Mouse (Mus musculus) midbrain, embryonic 10.5 days (tissue): ENCODE results near the gene Hip1. TPM values are rescaled to one million over a fixed set of nuclear protein-coding genes. Genes with fewer than 3 reads are reported as not detected.
A peak's percentile ranks its signal among the peaks of the same experiment; 100 is the strongest.
"Not testable (repeated sequence)": the region's sequence is repeated elsewhere in the genome, so short reads cannot be mapped to it uniquely, and the experiment has no call there.

Source experiments
- DNase-seq: peaks from one replicate; pipeline ENCODE4 v3.0.0-alpha.2; 2017; ENCODE audit warnings: low spot score
- H3K27ac ChIP-seq: fragments of 300-500 bp; sonication (generic); replicated peaks from 2 replicates; pipeline ENCODE4 v1.5.1; 2016; ENCODE audit warnings: mild to moderate bottlenecking
- H3K27me3 ChIP-seq: fragments of 300-500 bp; sonication (generic); 2 replicates; pipeline ENCODE4 v1.6.1; 2016; ENCODE audit warnings: low read depth, mild to moderate bottlenecking; ENCODE audit not compliant: poor library complexity, severe bottlenecking
- H3K36me3 ChIP-seq: fragments of 300-500 bp; sonication (generic); 2 replicates; pipeline ENCODE4 v1.6.1; 2016; ENCODE audit warnings: mild to moderate bottlenecking, moderate library complexity
- H3K4me1 ChIP-seq: fragments of 300-500 bp; sonication (generic); 2 replicates; pipeline ENCODE4 v1.6.1; 2016
- H3K4me3 ChIP-seq: fragments of 300-500 bp; sonication (generic); 2 replicates; pipeline ENCODE4 v1.5.1; 2016; ENCODE audit warnings: mild to moderate bottlenecking, moderate library complexity
- H3K9me3 ChIP-seq: fragments of 300-500 bp; sonication (generic); replicated peaks from 2 replicates; pipeline ENCODE4 v1.6.1; 2016; ENCODE audit warnings: mild to moderate bottlenecking
- WGBS: fragments of 180-500 bp; shearing (Covaris S2); methylation state at CpG from one replicate; pipeline ENCODE4 v1.1.7; 2016; 5-methylcytosine and 5-hydroxymethylcytosine counted together
- polyA plus RNA-seq: library from polyadenylated mRNA; unstranded; fragments of >200 nt; fragmentation: Nextera tagmentation; extraction: Ambion mirVana; gene quantifications from 2 replicates; pipeline ENCODE4 v1.2.1, GENCODE M21; 2016

The Hip1 gene
- polyA plus RNA-seq, 1 experiment from 2014 or later: 64.9 TPM

GRCm38 (mm10) chr5:135451559-135451958, 93.4 kb downstream of the Hip1 start:
- not testable (repeated sequence) for DNase-seq, H3K4me3 ChIP-seq, H3K4me1 ChIP-seq, H3K27ac ChIP-seq, H3K27me3 ChIP-seq
- peaks cover 16% of the 10 kb centered on the region for H3K9me3 ChIP-seq
- H3K36me3 ChIP-seq: peaks cover 99% of the 10 kb centered on the region
- 85% methylated on average over 5 of the region's 5 CpGs for WGBS

DNA sequence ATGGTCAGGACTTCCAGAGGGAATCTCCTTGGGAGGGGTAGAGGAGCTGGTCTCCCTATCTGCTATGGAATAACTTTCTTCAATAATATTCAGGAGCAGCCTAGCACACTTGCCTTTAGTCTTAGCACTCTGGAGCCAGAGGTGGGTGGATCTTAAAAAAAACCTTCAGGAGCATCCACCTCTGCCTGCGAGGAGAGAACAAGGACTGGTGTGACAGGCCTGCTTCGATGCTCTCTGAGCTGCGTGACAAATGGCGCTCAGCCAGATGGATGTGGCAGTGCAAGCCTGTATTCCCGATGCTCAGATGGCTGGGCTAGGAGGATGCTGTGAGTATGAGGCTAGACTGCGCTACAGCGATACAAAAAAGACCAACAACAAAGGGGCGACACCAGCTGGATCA, 93.8 kb downstream of the Hip1 start:
- H3K9me3 ChIP-seq: peaks cover 16% of the 10 kb centered on the region
- no peak for DNase-seq
- no peaks in the 10 kb centered on the region for H3K27me3 ChIP-seq
- no peak overlapping the region for H3K27ac ChIP-seq
- H3K4me3 ChIP-seq: no peak overlapping the region
- peaks cover 99% of the 10 kb centered on the region for H3K36me3 ChIP-seq
- 95% methylated on average over 8 of the region's 8 CpGs for WGBS
- no peaks in the 10 kb centered on the region for H3K4me1 ChIP-seq

- WGBS: 93% methylated on average over 8 of the region's 8 CpGs
- Histone ChIP-seq H3K9me3 (no peaks in the 10 kb centered on the region), H3K4me1 (no peaks in the 10 kb centered on the region), H3K36me3 (peaks cover 99% of the 10 kb centered on the region), H3K4me3 (no peak overlapping the region), H3K27me3 (no peaks in the 10 kb centered on the region), H3K27ac (no peak overlapping the region)
- DNase-seq: no peak
Measured at GRCm38 (mm10) chr5:135445755-135446154, 99.2 kb downstream of the Hip1 start.

DNA sequence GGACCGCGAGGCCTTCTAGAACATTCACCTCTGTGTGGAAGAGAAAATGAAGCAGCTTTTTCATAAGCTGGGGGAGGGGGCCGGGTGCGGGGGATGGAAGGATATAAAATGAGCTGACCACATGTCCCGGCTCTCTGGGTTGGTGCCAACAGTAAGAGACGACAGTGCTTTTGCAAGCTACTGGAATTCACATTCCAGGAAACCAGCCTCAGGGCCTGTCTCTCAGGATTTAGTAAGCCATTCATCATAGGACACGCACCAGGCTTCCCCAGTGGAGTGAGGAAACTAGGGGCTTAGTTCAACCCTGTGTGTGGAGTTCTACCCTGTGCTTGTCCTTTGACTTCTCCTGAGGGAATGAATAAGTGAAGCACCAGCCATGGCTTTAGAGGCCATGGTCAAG, 102.5 kb downstream of the Hip1 start:
- no peak for DNase-seq
- Histone ChIP-seq H3K4me1 (no peaks in the 10 kb centered on the region), H3K36me3 (peaks cover 98% of the 10 kb centered on the region), H3K27me3 (no peaks in the 10 kb centered on the region), H3K9me3 (no peaks in the 10 kb centered on the region), H3K4me3 (no peak overlapping the region), H3K27ac (no peak overlapping the region)
- WGBS: 92% methylated on average over 7 of the region's 7 CpGs

DNA sequence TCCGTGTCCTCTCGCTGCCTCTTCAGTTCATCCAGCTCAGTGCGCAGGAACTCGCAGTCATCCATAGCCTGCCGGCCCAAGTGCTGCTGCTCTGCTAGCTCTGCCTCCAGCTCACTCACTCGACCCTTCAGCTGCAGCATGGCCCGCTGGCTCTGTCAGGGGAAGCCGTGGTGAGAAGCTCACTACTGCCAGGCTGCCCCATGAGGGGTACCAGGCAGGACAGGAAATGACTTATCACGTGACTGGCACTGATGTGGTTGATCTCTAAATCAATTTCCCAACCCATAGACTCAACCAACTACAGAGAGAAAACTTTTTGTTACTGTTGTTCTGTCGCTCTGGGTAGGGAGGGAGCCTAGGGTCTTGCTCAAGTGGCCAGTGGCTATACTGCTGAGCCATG, 109.9 kb downstream of the Hip1 start:
- Histone ChIP-seq H3K4me1 (no peaks in the 10 kb centered on the region), H3K4me3 (no peak overlapping the region), H3K9me3 (peaks cover 15% of the 10 kb centered on the region), H3K27me3 (no peaks in the 10 kb centered on the region), H3K36me3 (peaks cover 98% of the 10 kb centered on the region), H3K27ac (no peak overlapping the region)
- DNase-seq: no peak
- 95% methylated on average over 10 of the region's 10 CpGs for WGBS

DNA sequence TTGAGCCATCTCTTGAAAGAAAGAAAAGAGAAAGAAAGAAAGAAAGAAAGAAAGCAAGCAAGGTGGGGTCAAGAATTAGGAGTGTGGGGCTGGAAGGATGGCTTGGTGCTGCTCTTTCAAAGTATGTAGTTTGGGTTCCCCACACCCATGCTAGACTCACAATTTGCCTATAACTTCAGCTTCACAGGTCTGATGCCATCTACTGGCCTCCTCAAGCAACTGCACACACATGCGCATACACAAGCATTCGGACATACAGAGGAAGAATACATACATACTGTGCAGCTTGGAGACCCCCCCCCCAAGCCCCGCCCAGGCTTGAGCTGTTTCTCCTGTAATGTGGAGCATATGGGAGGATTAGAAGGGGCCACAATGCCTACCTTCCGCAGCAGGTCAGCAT, 111.1 kb downstream of the Hip1 start:
- H3K36me3 ChIP-seq: peaks cover 99% of the 10 kb centered on the region
- no peak for DNase-seq

GRCm38 (mm10) chr5:135431111-135431510, 113.8 kb downstream of the Hip1 start:
- 87% methylated on average over 6 of the region's 6 CpGs for WGBS
- H3K4me3 ChIP-seq: no peak overlapping the region
- no peak for DNase-seq
- peaks cover 99% of the 10 kb centered on the region for H3K36me3 ChIP-seq
- no peaks in the 10 kb centered on the region for H3K27me3 ChIP-seq
- H3K9me3 ChIP-seq: peaks cover 15% of the 10 kb centered on the region
- no peaks in the 10 kb centered on the region for H3K4me1 ChIP-seq
- no peak overlapping the region for H3K27ac ChIP-seq

More for the DNA sequence above, 111.1 kb downstream of the Hip1 start:
- 93% methylated on average over 4 of the region's 4 CpGs for WGBS
- H3K9me3 ChIP-seq: peaks cover 15% of the 10 kb centered on the region
- H3K27ac ChIP-seq: no peak overlapping the region
- H3K4me3 ChIP-seq: no peak overlapping the region
- H3K4me1 ChIP-seq: no peaks in the 10 kb centered on the region
- no peaks in the 10 kb centered on the region for H3K27me3 ChIP-seq

DNA sequence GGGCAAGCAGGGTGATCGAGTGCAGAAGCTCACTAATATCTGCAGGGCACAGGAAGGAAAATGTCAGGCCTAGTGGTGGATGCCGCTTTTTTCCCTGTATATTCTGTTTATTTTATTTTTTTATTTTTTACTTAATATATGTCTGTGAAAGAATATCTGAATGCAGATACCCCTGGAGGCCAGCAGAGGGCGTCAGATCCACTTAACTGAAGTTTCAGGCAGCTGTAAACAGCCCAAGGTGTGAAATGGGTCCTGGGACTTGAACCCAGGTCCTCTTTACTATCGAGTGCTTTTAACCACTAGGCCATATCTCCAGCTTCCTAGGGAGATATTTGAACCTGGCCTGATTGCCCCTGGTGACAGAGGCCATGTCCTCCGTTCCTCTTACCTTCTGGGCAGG, 116.1 kb downstream of the Hip1 start:
- Histone ChIP-seq H3K36me3 (peaks cover 99% of the 10 kb centered on the region), H3K9me3 (no peaks in the 10 kb centered on the region; the same call in 1 of the 2 replicates), H3K4me3 (no peak overlapping the region), H3K27me3 (no peaks in the 10 kb centered on the region), H3K27ac (no peak overlapping the region), H3K4me1 (no peaks in the 10 kb centered on the region)
- 74% methylated on average over 5 of the region's 5 CpGs for WGBS
- no peak for DNase-seq

DNA sequence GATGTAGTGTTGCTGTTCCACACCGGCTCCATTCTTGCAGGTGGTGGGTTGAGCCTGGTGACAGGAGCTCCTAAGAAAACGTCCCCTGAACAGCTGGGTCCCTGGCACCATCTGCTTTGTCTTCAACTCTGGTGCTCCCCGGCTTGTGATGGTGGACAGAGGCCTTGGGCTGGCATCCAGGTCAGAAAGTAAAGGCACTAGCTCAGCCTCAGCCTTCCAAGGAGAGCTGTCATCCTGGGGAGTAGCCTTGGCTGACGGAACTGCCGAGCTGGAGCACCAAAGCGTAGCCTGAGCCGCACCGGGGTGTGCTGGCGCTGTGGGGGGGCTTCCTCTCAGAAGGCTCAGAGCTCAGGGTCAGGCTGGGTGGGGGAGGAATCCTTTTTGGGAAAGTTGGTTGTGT, 134.7 kb downstream of the Hip1 start:
- Histone ChIP-seq H3K4me3 (no peak overlapping the region), H3K9me3 (no peaks in the 10 kb centered on the region), H3K27ac (no peak overlapping the region), H3K4me1 (no peaks in the 10 kb centered on the region), H3K27me3 (no peaks in the 10 kb centered on the region), H3K36me3 (peaks cover 59% of the 10 kb centered on the region)
- WGBS: 92% methylated on average over 9 of the region's 9 CpGs
- DNase-seq: no peak

DNA sequence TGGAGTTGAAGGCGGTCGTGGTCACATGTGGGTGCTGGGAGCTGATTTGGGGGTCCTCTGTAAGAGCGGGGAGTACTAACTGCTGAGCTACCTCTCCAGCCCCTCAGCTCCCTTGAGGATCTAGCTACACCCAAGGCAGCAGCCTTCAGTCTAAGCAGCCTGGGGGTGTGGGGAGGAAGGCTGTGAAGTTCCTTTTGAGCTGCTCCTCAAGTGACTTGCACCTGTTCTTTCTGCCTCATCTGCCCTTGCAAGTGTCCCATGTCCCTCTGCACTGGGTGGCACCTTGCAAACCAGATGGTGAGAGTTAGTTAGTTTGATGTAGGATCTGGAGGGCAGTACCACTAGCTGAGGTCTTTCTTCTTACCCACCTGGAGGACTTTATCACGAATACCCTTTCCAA, 136.8 kb downstream of the Hip1 start:
- Histone ChIP-seq H3K27me3 (peaks cover 3% of the 10 kb centered on the region; the same call in 1 of the 2 replicates), H3K27ac (no peak overlapping the region), H3K4me1 (peaks cover 3% of the 10 kb centered on the region; the same call in 1 of the 2 replicates), H3K9me3 (no peaks in the 10 kb centered on the region), H3K4me3 (no peak overlapping the region), H3K36me3 (peaks cover 38% of the 10 kb centered on the region)
- WGBS: 87% methylated on average over 4 of the region's 4 CpGs
- DNase-seq: no peak

- WGBS: 87% methylated on average over 9 of the region's 9 CpGs
- peaks cover 14% of the 10 kb centered on the region for H3K36me3 ChIP-seq
- H3K4me3 ChIP-seq: no peak overlapping the region
- H3K4me1 ChIP-seq: peaks cover 3% of the 10 kb centered on the region; the same call in 1 of the 2 replicates
- H3K27ac ChIP-seq: no peak overlapping the region
- H3K27me3 ChIP-seq: peaks cover 3% of the 10 kb centered on the region; the same call in 1 of the 2 replicates
- H3K9me3 ChIP-seq: no peaks in the 10 kb centered on the region
- DNase-seq: no peak
Measured at GRCm38 (mm10) chr5:135405437-135405836, 139.5 kb downstream of the Hip1 start.

DNA sequence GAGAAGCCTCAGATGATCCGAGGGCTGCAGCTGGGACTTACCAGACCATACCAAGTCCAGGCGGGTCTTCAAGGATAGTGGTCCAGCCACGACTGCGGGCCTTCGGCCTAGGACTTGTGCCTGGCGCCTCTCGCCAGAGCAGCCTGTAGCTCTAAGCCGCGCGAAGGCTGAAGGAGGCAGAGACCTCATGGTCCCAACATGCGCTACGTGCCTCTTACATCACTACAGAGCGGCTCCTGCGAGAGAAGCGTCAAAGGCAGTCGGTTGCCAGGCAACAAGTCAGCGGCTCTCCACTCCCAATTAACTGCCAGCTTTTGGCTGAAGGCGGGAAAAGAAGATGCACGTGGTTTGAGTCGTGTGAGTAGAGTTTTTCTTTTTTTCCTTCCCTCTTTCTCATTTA, 140.3 kb downstream of the Hip1 start:
- WGBS: 42% methylated on average over 20 of the region's 20 CpGs
- Histone ChIP-seq H3K4me1 (peaks cover 3% of the 10 kb centered on the region; the same call in 1 of the 2 replicates), H3K36me3 (peaks cover 6% of the 10 kb centered on the region), H3K4me3 (no peak overlapping the region), H3K27ac (no peak overlapping the region), H3K9me3 (no peaks in the 10 kb centered on the region), H3K27me3 (peaks cover 3% of the 10 kb centered on the region; the same call in 1 of the 2 replicates)
- peak; percentile 58 for DNase-seq

DNA sequence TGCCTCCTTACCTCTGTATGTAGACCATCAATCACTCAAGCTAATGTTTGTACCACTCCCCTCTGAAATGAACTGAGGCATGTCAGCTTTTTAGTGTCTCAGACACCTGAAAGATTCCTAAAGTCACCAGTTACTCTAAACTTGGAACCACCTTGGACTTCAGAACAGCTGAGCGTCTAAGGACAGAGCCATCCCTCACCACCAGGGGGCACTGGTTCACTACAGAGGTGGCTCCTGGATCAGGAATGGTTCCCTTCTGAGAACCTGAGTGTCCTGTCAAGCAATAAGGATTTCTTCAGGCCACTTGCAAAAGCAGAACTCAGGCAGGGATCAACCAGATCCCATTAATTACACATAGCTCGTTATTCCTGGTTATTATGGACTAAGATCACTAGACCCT, 144.7 kb downstream of the Hip1 start:
- H3K9me3 ChIP-seq: no peaks in the 10 kb centered on the region
- no peak overlapping the region for H3K4me3 ChIP-seq
- peak; percentile 75 for DNase-seq
- WGBS: 12% methylated on average over 2 of the region's 2 CpGs
- H3K27me3 ChIP-seq: peaks cover 3% of the 10 kb centered on the region; the same call in 1 of the 2 replicates
- peaks cover 3% of the 10 kb centered on the region; the same call in 1 of the 2 replicates for H3K4me1 ChIP-seq
- no peak overlapping the region for H3K27ac ChIP-seq
- H3K36me3 ChIP-seq: no peaks in the 10 kb centered on the region

- H3K9me3 ChIP-seq: no peaks in the 10 kb centered on the region
- H3K27ac ChIP-seq: no peak overlapping the region
- H3K4me3 ChIP-seq: no peak overlapping the region
- H3K27me3 ChIP-seq: peaks cover 2% of the 10 kb centered on the region; the same call in 1 of the 2 replicates
- no peak for DNase-seq
- H3K36me3 ChIP-seq: no peaks in the 10 kb centered on the region
- H3K4me1 ChIP-seq: peaks cover 7% of the 10 kb centered on the region
- WGBS: 72% methylated on average over 6 of the region's 6 CpGs
Measured at GRCm38 (mm10) chr5:135399382-135399781, 145.5 kb downstream of the Hip1 start.
